Mouse (Mus musculus) embryonic facial prominence, embryonic 11.5 days (tissue): ENCODE measurements around the gene Rasgef1b. TPM values are rescaled to one million over a fixed set of nuclear protein-coding genes. Genes with fewer than 3 reads are reported as not detected.
"Not testable (repeated sequence)": the region's sequence is repeated elsewhere in the genome, so short reads cannot be mapped to it uniquely, and the experiment has no call there.

Source experiments
- ATAC-seq: fragments of 200-750 bp; cut with Nextera tagmentation; replicated peaks from 2 replicates; pipeline ENCODE4 v1.8.0; 2017; ENCODE audit warnings: low read depth; ENCODE audit not compliant: insufficient number of reproducible peaks, low FRiP score, low TSS enrichment
- DNase-seq: peaks from one replicate; pipeline ENCODE4 v3.0.0-alpha.2; 2015; ENCODE audit warnings: low spot score
- H3K27ac ChIP-seq: fragments of 300-500 bp; sonication (generic); replicated peaks from 2 replicates; pipeline ENCODE4 v1.5.1; 2014; ENCODE audit warnings: mild to moderate bottlenecking, low read depth, low read length, control low read depth
- H3K27me3 ChIP-seq: fragments of 300-500 bp; sonication (generic); 2 replicates; pipeline ENCODE4 v1.6.1; 2014; ENCODE audit warnings: mild to moderate bottlenecking, low read length, moderate library complexity, mixed read lengths; ENCODE audit not compliant: control insufficient read depth, insufficient read depth
- H3K36me3 ChIP-seq: fragments of 300-500 bp; sonication (generic); replicated peaks from 2 replicates; pipeline ENCODE4 v1.6.1; 2014; ENCODE audit warnings: low read depth, mild to moderate bottlenecking, low read length, moderate library complexity, mixed read lengths; ENCODE audit not compliant: control insufficient read depth, insufficient read depth
- H3K4me1 ChIP-seq: fragments of 300-500 bp; sonication (generic); 2 replicates; pipeline ENCODE4 v1.6.1; 2014; ENCODE audit warnings: low read length, mixed read lengths; ENCODE audit not compliant: control insufficient read depth, insufficient read depth
- H3K4me2 ChIP-seq: fragments of 300-500 bp; sonication (generic); 2 replicates; pipeline ENCODE4 v1.6.1; 2014; ENCODE audit warnings: low read depth, mild to moderate bottlenecking, control low read depth, low read length, moderate library complexity
- H3K4me3 ChIP-seq: fragments of 300-500 bp; sonication (generic); 2 replicates; pipeline ENCODE4 v1.5.1; 2014; ENCODE audit warnings: low read depth, low read length, control low read depth
- H3K9ac ChIP-seq: fragments of 300-500 bp; sonication (generic); replicated peaks from 2 replicates; pipeline ENCODE4 v1.6.1; 2014; ENCODE audit warnings: mild to moderate bottlenecking, control low read depth, low read length
- H3K9me3 ChIP-seq: fragments of 300-500 bp; sonication (generic); replicated peaks from 2 replicates; pipeline ENCODE4 v1.6.1; 2016; ENCODE audit warnings: mild to moderate bottlenecking, low read length, inconsistent platforms, mixed read lengths; ENCODE audit not compliant: control insufficient read depth
- WGBS: fragments of 180-500 bp; shearing (Covaris S2); extraction: QIAGEN DNeasy Blood & Tissue Kit; methylation state at CpG from one replicate; pipeline ENCODE4 v1.1.7; 2014; 5-methylcytosine and 5-hydroxymethylcytosine counted together
- polyA plus RNA-seq: library from polyadenylated mRNA; unstranded; fragments of >200 nt; fragmentation: Nextera tagmentation; extraction: Ambion mirVana; gene quantifications from 2 replicates; pipeline ENCODE4 v1.2.1, GENCODE M21; 2014

Rasgef1b gene
- polyA plus RNA-seq, 1 experiment from 2014 or later = 14.2 TPM

DNA sequence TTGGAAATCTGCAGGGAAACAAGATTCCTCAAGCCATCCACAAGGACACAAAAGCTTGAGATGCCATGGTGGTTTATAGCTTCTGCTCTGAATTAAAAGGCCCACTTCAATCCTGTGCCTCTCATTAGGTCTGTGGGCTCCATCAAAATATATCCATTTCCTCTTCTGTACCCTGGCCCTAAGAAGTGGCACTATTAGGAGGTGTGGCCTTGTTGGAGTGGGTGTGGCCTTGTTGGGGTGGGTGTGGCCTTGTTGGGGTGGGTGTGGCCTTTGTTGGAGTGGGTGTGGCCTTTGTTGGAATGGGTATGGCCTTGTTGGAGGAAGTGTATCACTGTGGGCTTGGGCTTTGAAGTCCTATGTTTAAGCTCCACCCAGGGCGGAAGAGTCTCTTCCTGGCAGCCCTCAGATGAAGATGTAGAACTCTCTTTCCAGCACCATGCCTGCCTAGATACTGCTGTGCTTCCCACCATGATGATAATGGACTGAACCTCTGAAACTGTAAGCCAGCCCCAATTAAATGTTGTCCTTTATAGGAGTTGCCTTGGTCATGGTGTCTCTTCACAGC is 512.2 kb downstream of the Rasgef1b start:
- H3K36me3 ChIP-seq, H3K4me3 ChIP-seq, ATAC-seq, H3K9ac ChIP-seq, H3K9me3 ChIP-seq, H3K4me1 ChIP-seq, H3K27ac ChIP-seq, H3K27me3 ChIP-seq, DNase-seq, H3K4me2 ChIP-seq: not testable (repeated sequence)
- WGBS = 100% methylated on average over 1 of the region's 1 CpGs

DNA sequence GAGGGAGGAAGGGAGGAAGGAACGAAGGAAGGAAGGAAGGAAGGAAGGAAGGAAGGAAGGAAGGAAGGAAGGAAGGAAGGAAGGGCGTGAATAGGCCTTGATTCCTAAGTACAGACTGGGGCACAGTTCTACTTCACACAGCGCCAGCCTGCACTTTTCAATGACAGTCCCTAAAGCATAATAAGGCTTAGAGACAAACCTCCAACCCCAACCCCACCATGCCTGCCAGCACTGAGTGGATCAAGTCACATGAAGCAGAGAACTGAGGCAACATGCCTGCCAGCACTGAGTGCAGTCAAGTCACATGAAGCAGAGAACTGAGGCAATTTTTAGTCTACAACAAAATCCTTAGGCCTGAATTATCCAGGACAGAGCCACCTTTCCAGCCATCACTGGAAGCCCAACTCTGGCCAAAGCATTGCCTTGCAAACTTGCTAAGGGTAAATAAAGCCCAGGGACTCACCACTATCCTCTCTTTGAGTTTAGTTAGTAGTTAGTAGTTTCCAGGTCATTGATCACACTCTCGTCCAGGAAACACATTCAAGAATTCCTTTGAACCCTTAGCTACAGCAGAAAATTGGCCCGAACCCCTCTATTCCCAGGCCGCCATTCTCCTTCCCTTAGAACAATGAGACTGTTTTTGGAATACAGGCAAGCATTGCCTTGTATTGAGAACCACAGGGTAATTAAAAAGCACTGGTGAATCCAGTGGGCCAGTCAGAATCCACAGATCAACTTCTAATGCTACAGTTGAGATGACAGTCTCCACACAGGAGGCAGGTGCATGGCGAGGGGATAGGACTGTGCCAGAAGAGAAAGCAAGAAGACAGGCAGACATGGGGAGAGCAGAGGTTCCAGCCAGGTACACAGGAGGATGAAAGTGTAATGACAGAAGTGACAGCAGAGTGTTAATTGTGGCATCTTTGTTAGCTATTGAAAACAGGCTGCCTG is 513.4 kb downstream of the Rasgef1b start:
- DNase-seq (no peak), ATAC-seq (no peak)
- Histone ChIP-seq H3K4me3 (no peak overlapping the region), H3K36me3 (no peaks in the 10 kb centered on the region; the same call in 1 of the 2 replicates), H3K27me3 (no peaks in the 10 kb centered on the region), H3K4me2 (no peak overlapping the region), H3K9ac (no peak overlapping the region), H3K4me1 (no peaks in the 10 kb centered on the region), H3K27ac (no peak overlapping the region), H3K9me3 (no peaks in the 10 kb centered on the region)
- 71% methylated on average over 7 of the region's 7 CpGs for WGBS

DNA sequence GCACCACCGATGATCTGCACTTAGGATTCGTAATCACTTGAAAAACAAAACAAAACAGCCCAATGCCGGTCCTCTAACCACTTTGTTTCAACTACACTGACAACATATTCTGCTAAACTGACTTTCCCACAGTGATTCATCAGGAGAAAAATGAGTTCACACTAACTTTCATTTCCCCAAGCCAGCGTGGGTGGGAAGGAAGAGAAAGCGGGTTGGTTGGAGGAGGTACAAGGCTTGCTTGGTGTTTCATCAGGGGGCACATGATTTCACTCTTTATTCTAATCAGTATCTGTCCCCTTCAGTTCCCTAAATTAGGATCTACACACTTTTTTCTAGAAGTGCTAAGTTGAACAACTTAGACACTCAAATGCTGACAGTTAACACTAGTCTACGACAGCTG is 514.5 kb downstream of the Rasgef1b start:
- no peaks in the 10 kb centered on the region for H3K4me1 ChIP-seq
- H3K36me3 ChIP-seq = no peaks in the 10 kb centered on the region; the same call in 1 of the 2 replicates
- 91% methylated on average over 6 of the region's 6 CpGs for WGBS
- no peak overlapping the region for H3K4me2 ChIP-seq
- no peak for ATAC-seq
- H3K4me3 ChIP-seq = no peak overlapping the region
- no peak overlapping the region for H3K9ac ChIP-seq
- H3K9me3 ChIP-seq = no peaks in the 10 kb centered on the region
- DNase-seq = no peak
- no peak overlapping the region for H3K27ac ChIP-seq
- H3K27me3 ChIP-seq = no peaks in the 10 kb centered on the region

DNA sequence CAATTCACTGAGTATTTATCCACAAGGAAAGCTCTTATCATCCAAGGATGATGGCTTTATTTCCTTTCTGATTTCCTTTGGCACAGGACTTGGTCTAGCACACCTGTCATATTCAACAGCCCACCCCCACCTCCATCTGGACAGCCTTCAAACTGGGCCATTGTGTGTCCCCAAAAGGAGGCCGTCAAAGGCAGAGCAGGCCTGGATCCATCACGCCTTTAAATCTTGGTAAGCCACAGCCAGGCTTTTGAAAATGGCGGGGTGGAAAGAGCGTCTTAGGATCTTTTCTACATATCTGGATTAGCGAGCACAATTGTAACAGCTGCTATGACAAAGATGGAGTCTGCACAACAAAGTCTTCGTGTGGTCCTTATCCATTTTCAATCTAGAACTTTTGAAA is 515.7 kb downstream of the Rasgef1b start:
- H3K4me1 ChIP-seq = no peaks in the 10 kb centered on the region
- H3K36me3 ChIP-seq = no peaks in the 10 kb centered on the region; the same call in 1 of the 2 replicates
- 88% methylated on average over 6 of the region's 6 CpGs for WGBS
- no peak overlapping the region for H3K9ac ChIP-seq
- DNase-seq = no peak
- H3K27me3 ChIP-seq = no peaks in the 10 kb centered on the region
- H3K4me3 ChIP-seq = no peak overlapping the region
- no peak overlapping the region for H3K27ac ChIP-seq
- no peak for ATAC-seq
- H3K4me2 ChIP-seq = no peak overlapping the region
- no peaks in the 10 kb centered on the region for H3K9me3 ChIP-seq

DNA sequence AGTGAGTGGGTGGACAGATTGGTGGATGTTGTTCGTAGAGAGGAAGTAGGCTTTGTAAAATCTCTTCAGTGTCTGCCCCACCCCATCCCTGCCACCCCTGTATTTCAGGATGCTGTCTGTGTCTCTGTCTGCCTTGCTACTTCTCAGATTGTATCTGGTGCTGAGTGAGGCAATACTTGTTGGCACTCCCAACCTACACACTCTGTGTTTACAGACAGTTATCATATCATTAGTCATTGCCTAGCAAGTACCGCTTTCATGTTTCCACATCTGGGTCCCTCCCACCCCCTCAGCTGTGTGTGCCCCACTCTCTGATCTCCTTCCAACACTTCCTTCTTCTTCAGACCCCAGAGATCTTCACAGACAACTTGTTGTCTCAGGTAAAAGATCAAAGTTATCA is 525.4 kb downstream of the Rasgef1b start:
- Histone ChIP-seq H3K4me3 (no peak overlapping the region), H3K27me3 (no peaks in the 10 kb centered on the region; the same call in 1 of the 2 replicates), H3K9me3 (no peaks in the 10 kb centered on the region), H3K9ac (no peak overlapping the region), H3K27ac (no peak overlapping the region), H3K4me1 (no peaks in the 10 kb centered on the region), H3K4me2 (no peak overlapping the region), H3K36me3 (no peaks in the 10 kb centered on the region)
- ATAC-seq (no peak), DNase-seq (no peak)
- WGBS = 81% methylated on average over 2 of the region's 2 CpGs

DNA sequence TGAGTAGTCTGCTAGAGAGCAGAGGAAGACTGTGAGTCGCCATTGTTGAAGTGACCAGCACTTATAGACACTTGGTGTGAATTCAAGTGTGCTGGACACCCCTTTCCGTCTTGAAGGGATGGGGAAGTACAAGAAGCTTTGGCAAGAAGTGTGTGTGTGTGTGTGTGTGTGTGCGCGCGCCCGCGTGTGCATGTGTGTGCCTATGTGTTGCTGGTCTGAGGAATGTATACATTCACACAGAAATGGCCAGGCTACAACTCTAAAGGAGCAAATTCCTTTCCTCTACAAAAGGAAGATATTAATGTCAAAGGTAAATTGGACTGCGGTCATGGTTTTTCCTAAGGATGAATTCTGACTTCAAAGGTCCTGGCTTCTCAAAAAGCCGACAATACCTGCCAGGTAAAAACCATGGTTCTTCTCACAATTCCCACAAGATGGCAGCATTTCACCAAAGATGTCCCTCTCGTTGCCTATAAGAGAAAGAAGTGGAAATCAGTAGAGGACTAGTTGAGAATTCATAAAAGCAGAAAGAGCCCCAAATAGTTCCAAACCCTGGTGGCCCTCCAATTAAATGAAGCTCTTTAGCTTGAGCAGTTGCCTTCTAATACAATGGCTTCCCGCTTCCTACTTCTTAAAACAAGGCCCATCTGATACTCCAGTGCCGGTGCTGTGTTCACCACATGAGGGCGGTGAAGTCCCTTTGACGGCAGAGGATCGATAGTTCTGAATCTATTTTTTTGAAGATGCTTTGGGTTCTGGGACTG is 526.6 kb downstream of the Rasgef1b start:
- H3K36me3 ChIP-seq = no peaks in the 10 kb centered on the region
- no peak overlapping the region for H3K4me3 ChIP-seq
- no peak overlapping the region for H3K4me2 ChIP-seq
- no peak overlapping the region for H3K27ac ChIP-seq
- H3K27me3 ChIP-seq = no peaks in the 10 kb centered on the region; the same call in 1 of the 2 replicates
- 56% methylated on average over 15 of the region's 15 CpGs for WGBS
- H3K9ac ChIP-seq = no peak overlapping the region
- DNase-seq (peak; percentile 77), ATAC-seq (no peak)
- H3K9me3 ChIP-seq = no peaks in the 10 kb centered on the region
- no peaks in the 10 kb centered on the region for H3K4me1 ChIP-seq

DNA sequence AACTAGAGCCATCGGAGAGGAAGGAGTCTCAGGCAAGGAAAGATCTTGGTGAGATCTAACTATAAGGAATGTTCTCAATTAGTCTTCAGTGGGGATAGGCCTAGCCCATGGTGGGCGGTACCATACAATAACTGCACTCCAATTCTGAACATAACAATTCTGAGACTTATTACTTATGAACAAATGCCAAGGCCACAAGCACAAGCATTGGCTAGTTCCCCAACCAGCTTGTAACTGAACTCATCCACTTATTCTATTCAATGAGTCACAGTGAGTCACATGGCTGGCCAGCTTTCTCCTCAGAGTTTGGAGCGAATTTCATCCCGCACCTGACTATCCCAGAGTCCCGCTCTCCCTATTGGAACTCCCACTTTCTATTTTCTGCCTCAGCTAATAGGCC is 533.4 kb downstream of the Rasgef1b start:
- ATAC-seq (no peak), DNase-seq (no peak)
- no peaks in the 10 kb centered on the region for H3K36me3 ChIP-seq
- H3K9me3 ChIP-seq = no peaks in the 10 kb centered on the region
- H3K4me3 ChIP-seq = no peak overlapping the region
- no peak overlapping the region for H3K27ac ChIP-seq
- no peaks in the 10 kb centered on the region for H3K27me3 ChIP-seq
- H3K9ac ChIP-seq = no peak overlapping the region
- 95% methylated on average over 5 of the region's 5 CpGs for WGBS
- no peaks in the 10 kb centered on the region for H3K4me1 ChIP-seq
- H3K4me2 ChIP-seq = no peak overlapping the region
